Mouse (Mus musculus): ENCODE measurements around the gene Rps15. TPM values are rescaled to one million over a fixed set of nuclear protein-coding genes. Genes with fewer than 3 reads are reported as not detected.

Gene Rps15
- total RNA-seq, 2 experiments from 2014 or later = 733 to 857 TPM

DNA sequence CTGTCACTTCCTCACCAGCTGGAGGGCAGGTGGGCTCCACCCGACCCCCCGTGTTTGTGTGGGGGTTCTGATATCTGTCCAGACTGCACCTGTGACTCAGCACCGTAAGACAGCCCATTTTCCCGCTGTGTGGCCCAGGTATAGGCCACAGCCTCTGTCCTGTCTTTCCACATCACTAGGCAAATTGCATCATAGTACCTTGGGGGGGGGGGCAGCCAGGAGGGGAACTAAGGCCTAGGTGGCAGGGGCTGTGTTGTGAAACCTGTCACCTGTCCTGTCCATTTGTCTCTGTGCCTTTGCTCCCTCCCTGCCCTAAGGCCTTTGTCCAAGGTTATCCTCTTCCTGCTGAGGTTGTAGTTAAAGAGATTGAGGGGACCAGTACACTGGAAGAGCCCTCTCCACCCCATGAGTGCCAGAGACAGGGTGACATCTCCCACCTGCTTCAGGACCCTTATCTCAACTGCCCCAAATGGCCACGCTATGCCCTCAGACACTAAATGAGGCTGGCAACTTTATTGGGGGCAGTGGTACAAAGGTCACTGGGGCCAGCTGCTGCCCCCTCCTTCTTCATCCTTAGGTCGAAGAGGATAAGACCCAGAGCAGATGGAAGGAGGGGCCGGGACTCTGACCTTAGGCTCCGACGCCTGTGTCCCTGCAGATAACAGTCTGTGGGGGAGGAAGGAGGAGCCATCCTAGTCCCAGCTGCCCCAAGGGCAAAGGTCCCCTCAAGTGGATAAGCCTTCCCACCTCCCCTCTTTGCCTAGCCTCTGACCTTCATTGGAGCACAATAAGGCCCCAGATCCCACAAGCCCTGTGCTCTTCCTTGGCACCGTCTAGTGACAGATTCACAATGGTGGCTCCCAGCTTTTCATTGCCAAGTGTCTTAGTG is 39.6 kb downstream of the Rps15 start:
- DNase-seq (ENCODE audit: low spot score in 2 of 2) = no peak

DNA sequence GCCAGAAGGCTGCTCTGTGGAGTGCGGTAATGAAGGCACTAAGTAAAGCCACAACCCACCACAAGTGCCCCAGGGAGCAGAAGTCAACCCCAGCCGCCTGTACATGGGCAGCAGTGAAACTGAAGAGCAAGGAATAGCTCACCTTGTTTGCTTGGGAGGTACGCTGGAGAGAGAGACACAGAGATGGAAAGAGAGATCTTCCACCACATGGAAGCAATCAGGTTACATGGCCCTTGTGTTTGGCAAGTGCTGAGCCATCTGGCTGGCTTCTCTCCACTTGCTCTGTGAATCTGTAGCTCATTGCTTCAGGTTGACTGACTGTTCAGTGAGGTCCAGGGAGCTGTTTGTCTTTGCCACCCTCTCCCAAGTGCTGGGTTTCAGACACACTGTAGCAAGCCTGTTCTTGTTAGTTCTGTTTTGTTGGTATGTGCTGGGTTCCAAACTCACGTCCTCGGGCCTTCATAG is 40.3 kb downstream of the Rps15 start:
- DNase-seq (ENCODE audit: low spot score in 2 of 2) = no peak

DNA sequence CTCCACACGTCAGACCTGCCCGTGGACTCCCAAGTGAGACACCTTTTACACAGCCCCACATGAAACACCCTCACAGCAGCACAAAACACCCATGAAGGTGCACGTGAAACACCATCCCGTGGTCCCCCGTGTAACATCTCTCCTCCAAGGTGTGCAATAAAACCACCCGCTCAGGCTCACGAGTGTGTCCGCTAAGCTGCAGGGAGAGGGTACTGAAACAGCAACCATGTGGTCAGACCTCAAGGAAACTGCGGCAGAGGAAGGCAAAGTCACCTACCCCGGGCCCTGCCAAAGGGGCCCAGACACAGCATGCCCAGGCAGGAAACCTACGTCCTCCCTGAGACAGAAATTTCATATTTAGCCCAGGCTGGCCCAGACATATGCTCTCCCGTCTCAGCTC is 44.0 kb downstream of the Rps15 start:
- DNase-seq (ENCODE audit: low spot score in 2 of 2) = no peak

DNA sequence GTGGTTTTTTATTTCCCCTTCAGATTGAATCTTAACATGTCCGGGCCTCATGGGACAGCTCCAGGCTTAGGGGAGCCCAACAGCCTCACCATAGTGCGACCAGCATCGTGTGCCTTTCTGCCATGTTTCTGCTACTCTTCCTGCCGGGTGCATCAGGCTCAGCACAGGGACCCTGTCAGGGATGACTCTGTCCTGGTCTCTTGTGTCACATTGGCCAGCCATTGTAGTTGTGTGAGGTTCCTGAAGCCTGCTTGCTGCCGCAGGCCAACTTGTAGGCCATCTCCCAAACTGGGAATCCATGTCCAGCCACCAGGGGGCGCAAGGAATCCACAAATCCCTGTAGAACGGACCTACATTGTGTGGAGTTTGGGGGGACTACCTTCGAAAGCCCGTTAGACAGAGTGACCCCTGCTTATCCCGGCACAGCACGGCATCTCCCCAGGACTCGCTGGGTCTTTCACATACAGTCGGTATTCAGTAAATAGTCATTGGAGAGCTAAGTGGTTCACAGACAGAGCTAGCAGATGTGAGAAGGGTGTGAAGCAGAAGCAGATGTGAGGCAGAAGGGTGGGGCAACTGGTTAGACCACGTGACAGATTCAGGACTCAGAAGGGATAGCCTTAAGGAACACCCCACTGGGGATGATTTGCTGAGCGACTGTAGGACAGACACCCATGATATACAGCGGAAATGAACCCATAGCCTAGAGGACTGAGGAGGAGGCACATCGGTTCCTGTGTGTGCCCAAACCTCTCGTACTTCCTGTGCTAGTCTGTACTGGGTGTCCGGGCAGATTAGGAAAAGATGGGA is 47.9 kb downstream of the Rps15 start:
- peak; percentile 92 to 93 for DNase-seq (ENCODE audit: low spot score in 2 of 2)

DNA sequence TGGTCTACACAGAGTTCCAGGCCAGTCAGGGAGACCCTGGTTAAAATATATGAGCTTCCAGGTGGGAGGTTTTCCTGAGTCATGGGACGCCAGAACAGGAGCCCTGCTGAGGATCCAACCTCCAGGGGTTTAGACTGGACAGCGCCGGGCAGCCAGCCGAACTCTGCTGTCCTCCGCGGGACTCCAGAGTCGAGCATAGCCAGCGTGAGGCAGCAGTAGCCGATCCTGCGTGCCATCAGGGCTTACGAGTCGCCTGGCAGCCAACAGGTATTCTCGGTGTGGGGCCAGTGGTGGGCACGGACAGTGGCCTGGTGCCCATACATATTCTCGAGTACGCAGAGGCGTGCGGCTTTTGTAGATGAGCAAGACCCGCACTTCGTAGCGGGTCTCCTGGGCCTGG is 48.8 kb downstream of the Rps15 start:
- no peak for DNase-seq (ENCODE audit: low spot score in 2 of 2)

DNA sequence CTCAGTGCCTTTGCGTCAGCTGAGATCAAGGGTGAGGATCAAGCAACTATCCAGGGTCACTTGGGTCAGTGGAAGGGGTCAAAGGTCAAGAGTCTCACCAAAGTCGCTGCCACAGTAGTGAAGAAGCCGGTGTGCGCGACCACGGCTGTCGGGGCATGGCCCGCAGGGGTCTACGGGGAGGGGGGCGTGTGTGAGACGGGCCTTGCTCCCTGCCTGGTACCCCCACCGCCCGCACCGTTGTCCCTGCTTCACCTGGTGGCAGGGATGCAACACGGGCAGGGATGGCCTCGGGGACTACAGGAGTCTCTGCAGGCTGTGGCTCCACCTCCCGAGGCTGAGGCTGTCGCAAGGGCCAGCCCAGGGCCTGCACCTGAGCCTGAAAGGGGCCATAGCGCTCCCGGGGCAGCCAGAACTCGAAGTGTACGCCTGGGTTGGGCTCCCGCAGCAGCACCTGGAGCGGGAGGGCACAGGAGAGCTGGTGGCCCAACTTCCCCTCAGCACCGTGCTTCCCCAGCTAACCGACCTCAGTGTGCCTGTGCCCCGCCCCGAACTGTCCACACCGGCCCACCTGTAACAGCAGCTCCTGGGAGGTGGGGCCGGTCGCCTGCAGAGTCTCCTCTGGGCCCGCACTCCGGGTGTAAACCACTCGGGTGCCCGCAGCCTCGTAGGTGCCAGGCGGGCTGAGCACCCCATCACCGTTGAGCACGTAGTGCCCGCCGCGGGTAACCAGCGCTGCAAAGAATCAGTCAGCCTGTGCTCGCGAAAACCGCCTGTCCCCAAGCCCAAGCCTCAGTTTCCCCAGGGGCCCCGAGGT is 49.4 kb downstream of the Rps15 start:
- DNase-seq (ENCODE audit: low spot score in 2 of 2) = no peak

DNA sequence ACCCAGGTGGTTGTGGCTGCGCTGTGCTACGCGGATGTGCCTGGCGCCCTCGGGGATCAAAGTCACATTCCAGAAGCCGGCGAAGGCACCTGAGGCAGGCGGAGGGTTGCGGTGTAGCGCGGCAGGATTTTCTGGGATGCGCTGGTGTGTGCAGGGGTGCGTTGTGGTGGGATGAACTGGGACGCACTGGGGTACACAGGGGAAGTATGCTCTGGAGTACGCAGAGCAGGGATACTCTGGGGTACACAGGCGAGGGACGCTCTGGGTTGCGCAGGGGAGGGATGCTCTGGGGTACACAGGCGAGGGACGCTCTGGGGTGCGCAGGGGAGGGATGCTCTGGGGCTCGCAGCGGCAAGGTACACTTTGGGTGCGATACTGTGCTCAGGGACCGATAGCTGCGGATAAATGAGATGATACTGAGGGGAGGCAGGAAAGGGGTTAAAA is 50.1 kb downstream of the Rps15 start:
- no peak for DNase-seq (ENCODE audit: low spot score in 2 of 2)

DNA sequence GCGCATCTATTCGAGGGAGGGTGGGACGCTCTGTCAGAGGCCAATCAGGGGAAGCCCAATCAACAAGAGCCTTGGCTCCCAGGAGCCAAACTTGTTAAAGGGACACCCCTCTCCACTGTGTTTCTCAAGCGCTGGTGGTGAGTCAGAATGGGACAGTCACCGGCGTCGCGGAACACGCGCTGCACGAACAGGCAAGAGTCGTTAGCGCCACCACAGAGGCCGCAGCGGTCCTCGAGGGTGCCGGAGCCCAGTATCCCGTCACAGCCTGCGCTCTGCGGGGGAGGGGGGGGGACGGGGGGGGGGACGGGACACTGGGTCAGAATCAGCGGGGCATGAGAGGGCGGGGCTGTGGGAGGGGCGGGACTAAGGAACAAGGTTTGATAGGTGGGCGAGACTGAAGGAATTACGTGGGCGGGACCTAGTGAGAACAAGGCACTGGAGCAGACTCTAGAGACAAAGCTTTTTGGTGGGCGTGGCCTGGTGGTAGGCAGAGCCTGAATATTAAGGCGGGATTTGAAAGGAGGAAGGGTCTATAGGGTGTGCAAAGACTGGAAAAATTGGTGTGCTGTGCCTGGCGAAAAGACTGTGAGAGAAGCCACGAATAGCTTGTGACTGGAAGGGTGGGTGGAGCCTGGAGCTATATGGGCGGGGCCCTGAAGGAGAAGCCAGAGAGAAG is 50.6 kb downstream of the Rps15 start:
- DNase-seq (ENCODE audit: low spot score in 2 of 2) = peak in 1 of 2 experiments; percentile 52

DNA sequence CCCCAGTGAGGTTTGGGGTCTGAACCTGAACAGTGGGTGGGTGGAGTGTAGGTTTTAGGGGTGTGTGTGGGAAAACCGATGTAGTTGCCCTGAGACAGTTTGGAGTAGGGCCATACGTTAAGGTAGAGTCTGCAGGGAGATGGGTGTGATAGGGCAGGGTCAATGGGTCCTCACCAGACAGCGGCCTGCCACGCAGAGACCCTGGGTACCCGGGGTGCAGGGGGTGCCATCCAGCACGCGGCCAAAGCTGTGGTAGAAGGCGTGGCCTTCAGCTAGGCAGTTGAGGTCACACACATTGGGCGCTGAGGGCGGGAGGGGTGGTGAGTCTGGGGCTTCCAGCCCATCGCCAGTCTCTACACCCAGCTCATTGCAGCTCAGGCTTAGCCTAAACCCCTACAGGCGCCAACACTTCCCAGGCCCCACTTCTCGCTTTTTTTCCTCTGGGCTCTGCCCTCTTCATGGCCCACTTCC is 51.2 kb downstream of the Rps15 start:
- DNase-seq (ENCODE audit: low spot score in 2 of 2) = no peak

Small RNA genes within 50 kb of the gene (microRNA-seq; reads per million reads assigned to microRNA genes)
- gene Mir6911 = 1.3 to 3.1 reads per million in 2 experiments

Other genes starting within 250 kb of the Rps15 start
- 100 to 1,000 TPM; 408 to 448 TPM for gene Gpx4, start 245.3 kb upstream of the Rps15 start, total RNA-seq (2021)
- 10 to 100 TPM; 19.7 to 23.9 TPM for gene Sbno2, start 186.9 kb upstream of the Rps15 start, total RNA-seq (2021)
- 10 to 100 TPM; 77.1 to 88.3 TPM for gene Stk11, start 176.7 kb upstream of the Rps15 start, total RNA-seq (2021)
- 100 to 1,000 TPM; 385 to 392 TPM for gene Atp5d, start 153.8 kb upstream of the Rps15 start, total RNA-seq (2021)
- gene Cbarp, start 151.6 kb upstream of the Rps15 start, total RNA-seq (2021) = 100 to 1,000 TPM; 360 to 374 TPM
- 100 to 1,000 TPM; 112 to 128 TPM for gene Midn, start 144.2 kb upstream of the Rps15 start, total RNA-seq (2021)
- gene Cirbp, start 126.5 kb upstream of the Rps15 start, total RNA-seq (2021) = 100 to 1,000 TPM; 154 to 175 TPM
- gene 1600002K03Rik, start 119.5 kb upstream of the Rps15 start, total RNA-seq (2021) = 1 to 10 TPM; 4.3 to 6.7 TPM
- 10 to 100 TPM; 16.8 to 19.8 TPM for gene Efna2, start 113.0 kb upstream of the Rps15 start, total RNA-seq (2021)
- gene Mum1, start 66.0 kb upstream of the Rps15 start, total RNA-seq (2021) = 10 to 100 TPM; 40.3 to 46.6 TPM
- 100 to 1,000 TPM; 143 to 152 TPM for gene Ndufs7, start 43.3 kb upstream of the Rps15 start, total RNA-seq (2021)
- gene Gamt, start 31.4 kb upstream of the Rps15 start, total RNA-seq (2021) = 10 to 100 TPM; 27.8 to 31.5 TPM
- 10 to 100 TPM; 94.6 to 96.3 TPM for gene Dazap1, start 31.0 kb upstream of the Rps15 start, total RNA-seq (2021)
- gene Apc2, start 3.5 kb downstream of the Rps15 start, total RNA-seq (2021) = 100 to 1,000 TPM; 179 to 181 TPM
- gene 2310011J03Rik, start 28.1 kb downstream of the Rps15 start, total RNA-seq (2021) = 10 to 100 TPM; 19.7 to 22.2 TPM
- gene Pcsk4, start 37.0 kb downstream of the Rps15 start, total RNA-seq (2021) = 1 to 10 TPM; 7.1 to 8.0 TPM
- gene Reep6, start 37.5 kb downstream of the Rps15 start, total RNA-seq (2021) = 10 to 100 TPM; 10.3 to 11.6 TPM
- gene Adamtsl5, start 56.0 kb downstream of the Rps15 start, total RNA-seq (2021) = 1 to 10 TPM in 1 of 2 experiments, under 1 TPM in 1; 0.75 to 1.2 TPM
- 1 to 10 TPM; 1.7 to 3.8 TPM for gene Plk5, start 64.0 kb downstream of the Rps15 start, total RNA-seq (2021)
- gene Mex3d, start 95.2 kb downstream of the Rps15 start, total RNA-seq (2021) = 10 to 100 TPM; 33.6 to 36.6 TPM
- 100 to 1,000 TPM; 119 to 129 TPM for gene Mbd3, start 107.1 kb downstream of the Rps15 start, total RNA-seq (2021)
- gene Uqcr11, start 114.4 kb downstream of the Rps15 start, total RNA-seq (2021) = 100 to 1,000 TPM; 503 to 527 TPM
- 10 to 100 TPM; 36.1 to 42.9 TPM for gene Tcf3, start 141.2 kb downstream of the Rps15 start, total RNA-seq (2021)
- under 1 TPM; 0.07 TPM for gene Onecut3, start 202.4 kb downstream of the Rps15 start, total RNA-seq (2021)
- under 1 TPM; 0.21 to 0.38 TPM for gene Atp8b3, start 246.7 kb downstream of the Rps15 start, total RNA-seq (2021)